Mouse (Mus musculus): Measurements from ENCODE around the gene Slc17a8.
"Not testable (repeated sequence)": the region's sequence is repeated elsewhere in the genome, so short reads cannot be mapped to it uniquely, and the experiment has no call there.

Gene Slc17a8

GRCm38 (mm10) chr10:89621129-89621528, at the start of gene Slc17a8:
Gene Slc17a8 (minus strand): TSS chr10:89621253.
- DNase-seq (ENCODE audit: low read depth, low spot score), result no peak

- not testable (repeated sequence) for DNase-seq (ENCODE audit: low read depth, low spot score)
These were observed 49.3 kb upstream of the Slc17a8 start for GRCm38 (mm10) chr10:89670371-89670770.

DNA sequence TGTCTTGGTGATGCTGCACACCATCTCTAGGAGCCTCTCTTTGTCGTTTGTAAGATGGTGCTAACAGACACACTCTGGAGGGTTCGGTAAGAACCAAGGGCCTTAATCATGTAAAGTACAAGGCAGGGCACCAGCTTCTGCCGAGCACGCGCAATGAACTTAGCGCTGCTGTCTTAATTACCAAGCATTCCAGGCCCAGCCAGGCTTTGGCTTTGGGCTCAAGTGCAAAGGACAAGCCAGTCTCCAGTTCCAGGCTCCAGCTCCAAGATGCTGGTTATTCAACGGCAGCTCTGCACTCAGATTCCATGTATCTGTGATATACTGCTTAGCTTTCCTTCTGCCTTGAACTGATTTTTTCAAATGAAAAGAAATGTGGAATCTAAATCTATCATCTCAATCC, 46.5 kb upstream of the Slc17a8 start:
- DNase-seq (ENCODE audit: low read depth, low spot score), result no peak

- DNase-seq (ENCODE audit: low read depth, low spot score), result no peak
These were observed 44.6 kb upstream of the Slc17a8 start for GRCm38 (mm10) chr10:89665679-89666078.

DNA sequence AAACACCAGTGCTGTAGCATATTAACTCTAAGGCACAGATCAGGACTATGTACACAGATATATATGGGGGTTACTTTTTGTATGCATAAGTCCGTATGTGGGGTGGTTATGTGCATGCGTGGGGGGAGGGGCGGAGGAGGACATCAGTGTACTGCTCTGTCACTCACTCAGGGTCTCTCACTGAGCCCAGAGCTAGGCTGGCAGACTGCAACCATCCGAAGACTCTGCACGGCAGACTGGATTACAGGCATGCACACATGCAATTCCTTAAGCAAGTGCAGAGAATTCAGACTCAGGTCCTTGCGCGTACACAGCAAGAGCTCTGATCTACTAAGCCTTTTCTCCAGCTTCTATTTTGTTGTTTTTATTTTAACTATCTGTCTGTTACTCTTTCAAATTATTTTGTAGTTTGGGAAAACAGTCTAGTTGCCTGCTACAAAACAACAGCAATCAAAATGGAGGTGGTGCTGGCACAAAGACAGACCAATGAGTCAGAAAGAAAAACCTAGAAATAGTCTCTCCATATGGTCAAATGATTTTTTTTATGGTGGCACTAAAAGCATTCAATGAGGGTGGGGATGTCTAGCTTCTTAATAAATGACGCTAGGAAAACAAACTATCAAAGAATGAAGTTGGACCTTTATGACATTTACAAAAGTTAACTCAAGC, 44.1 kb upstream of the Slc17a8 start:
- no peak for DNase-seq (ENCODE audit: low read depth, low spot score)

GRCm38 (mm10) chr10:89656366-89656765, 35.3 kb upstream of the Slc17a8 start:
- DNase-seq (ENCODE audit: low read depth, low spot score), result no peak

GRCm38 (mm10) chr10:89652912-89653311, 31.9 kb upstream of the Slc17a8 start:
- no peak for DNase-seq (ENCODE audit: low read depth, low spot score)

- DNase-seq (ENCODE audit: low read depth, low spot score), result no peak
These were observed 30.6 kb upstream of the Slc17a8 start for GRCm38 (mm10) chr10:89651691-89652090.

DNA sequence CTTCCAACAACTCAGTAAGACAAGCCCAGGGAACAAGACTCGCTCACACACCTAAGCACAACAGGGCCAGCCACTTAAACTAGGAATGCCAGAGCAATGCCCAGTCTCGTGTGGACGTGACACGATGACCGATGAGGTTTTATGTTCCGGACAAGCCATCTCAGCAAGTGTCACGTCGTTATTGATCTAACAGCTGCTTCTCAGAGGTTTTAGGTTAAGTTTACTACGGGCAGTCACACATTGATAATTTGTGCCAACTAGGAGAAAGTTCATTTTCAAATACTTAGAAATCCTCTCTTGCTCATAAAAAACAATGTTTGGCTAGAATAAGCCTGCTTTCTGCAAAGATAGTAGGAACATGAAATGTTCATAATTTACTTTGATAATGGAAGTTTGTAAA, 25.9 kb upstream of the Slc17a8 start:
- DNase-seq (ENCODE audit: low read depth, low spot score), result no peak

DNA sequence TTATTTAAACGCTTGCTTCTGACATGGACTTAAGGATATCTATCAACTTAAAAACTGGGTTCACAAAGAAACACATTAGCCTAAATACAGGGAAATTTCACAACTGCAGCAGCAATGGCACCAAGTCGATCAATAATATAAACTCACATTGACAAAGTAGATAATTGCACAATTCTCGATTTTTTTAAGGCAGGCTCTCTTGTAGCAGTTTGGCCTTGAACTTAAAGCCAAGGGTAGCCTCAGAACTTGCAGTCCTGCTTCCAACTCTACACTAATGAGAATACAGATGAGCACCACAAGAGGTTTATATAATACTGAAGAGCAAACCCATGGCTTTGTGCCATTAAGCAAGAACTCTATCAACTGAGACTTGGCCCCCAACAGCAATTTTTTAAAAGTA, 15.9 kb upstream of the Slc17a8 start:
- DNase-seq (ENCODE audit: low read depth, low spot score), result no peak

DNA sequence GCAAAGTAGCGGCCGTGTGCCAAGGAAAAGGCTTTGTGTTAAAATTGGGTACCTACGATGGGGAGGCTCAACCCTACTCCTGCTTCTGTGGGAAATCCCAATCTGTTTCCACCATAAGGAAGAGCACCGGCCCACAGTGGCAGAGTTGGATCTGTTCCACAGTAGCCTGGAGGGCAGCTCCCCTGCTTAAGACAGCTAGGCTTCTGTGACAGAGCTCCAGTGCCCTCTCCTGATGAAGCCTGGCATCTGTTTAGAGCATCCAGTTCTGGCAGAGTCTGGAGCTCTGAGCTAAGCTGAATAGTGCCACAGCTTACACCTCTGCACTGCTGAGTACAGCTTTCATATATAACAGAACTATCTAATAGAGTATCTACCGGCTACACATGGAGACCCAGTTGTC, 14.0 kb upstream of the Slc17a8 start:
- no peak for DNase-seq (ENCODE audit: low read depth, low spot score)

DNA sequence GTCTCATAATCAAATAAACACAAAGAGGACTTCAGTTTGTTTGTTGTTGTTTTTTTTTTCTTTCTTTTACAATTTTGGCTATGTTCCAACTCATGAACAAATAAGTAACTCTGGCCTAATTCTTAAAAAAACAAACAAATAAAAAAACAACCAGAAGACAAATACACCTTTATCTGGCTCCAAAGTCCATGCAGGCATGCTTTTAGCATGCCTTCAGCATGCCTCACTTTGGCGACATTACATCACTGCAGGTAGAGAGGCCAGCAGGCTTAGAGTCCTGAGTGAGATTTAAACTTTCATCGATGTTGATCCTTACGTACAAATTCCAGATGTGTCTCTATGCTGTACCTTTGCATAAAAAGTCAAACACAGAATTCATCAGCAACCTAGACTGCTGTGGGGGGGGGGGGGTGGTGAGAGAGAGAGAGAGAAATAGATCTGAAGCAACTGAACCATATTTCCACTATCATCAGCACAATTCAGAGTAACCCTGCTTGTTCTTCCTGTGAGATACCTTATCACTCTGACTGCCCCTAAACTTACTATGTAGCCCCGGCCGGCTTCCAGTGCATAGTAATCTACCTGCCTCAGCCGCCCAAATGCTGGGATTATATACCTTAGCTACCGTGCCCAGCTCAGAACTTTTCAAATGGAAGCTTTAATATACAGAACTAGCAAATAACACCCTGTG, 12.8 kb upstream of the Slc17a8 start:
- DNase-seq (ENCODE audit: low read depth, low spot score), result no peak

GRCm38 (mm10) chr10:89633121-89633520, 12.1 kb upstream of the Slc17a8 start:
- DNase-seq (ENCODE audit: low read depth, low spot score), result no peak

GRCm38 (mm10) chr10:89631831-89632230, 10.8 kb upstream of the Slc17a8 start:
- no peak for DNase-seq (ENCODE audit: low read depth, low spot score)

DNA sequence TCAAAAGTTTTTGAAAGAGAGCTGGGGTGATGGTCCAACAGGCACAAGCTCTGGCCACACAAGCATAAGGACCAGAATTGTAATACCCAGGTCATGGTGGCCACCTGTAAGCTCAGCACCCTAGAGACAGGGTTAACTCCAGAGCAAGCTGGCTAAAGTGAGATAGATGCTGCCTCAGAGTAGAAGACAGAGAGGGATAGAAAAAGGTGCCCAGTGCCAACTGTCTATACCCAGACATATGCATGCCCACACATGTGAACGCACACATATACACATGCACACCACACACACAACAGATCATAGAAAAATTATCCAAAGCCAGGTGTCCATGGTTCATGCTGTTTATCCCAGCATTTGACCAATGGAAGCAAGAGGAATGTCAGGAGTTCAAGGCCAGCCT, 9.5 kb upstream of the Slc17a8 start:
- DNase-seq (ENCODE audit: low read depth, low spot score), result no peak

DNA sequence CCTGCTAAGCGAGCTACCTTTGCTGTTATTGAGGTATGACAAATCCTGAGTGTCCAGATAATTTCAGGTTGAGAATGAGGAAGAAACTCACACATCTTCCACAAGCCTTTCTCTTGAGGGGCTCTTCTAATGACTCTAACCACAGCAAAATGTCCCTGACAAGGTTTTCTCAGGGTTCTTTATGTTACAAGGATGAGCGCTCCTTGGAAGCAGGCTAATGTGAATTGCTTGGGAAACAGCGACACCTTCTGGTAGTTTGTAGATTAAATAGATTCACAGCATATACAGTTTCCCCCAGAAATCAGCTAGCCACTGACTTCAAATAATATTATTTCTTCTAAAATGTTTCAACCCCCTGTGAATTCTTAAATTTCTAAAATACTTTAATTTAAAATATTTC, 9.0 kb upstream of the Slc17a8 start:
- peak; percentile 33 for DNase-seq (ENCODE audit: low read depth, low spot score)

DNA sequence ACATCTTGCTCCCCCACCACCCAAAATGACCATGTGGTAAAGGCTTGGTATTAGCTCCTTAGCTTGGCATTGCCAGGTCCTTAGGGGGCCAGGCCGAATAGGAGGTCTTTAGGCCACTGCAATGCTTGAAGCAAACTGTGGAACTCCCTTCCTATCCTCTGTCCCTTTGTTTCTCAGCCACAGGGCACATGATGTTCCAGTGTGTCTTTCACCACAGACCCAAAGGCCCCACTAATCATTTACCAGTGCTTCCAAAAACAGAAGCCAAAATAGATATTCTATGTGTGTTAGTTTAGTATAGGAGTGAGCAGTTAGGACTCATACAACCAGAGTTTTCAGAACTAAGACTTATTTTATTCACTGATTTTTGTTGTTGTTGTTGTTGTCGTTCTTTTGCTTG, 5.7 kb upstream of the Slc17a8 start:
- DNase-seq (ENCODE audit: low read depth, low spot score), result no peak

- DNase-seq (ENCODE audit: low read depth, low spot score), result no peak
These were observed 3.1 kb upstream of the Slc17a8 start for GRCm38 (mm10) chr10:89624196-89624595.

- DNase-seq (ENCODE audit: low read depth, low spot score), result no peak
These were observed 21.7 kb downstream of the Slc17a8 start for GRCm38 (mm10) chr10:89599311-89599710.

- no peak for DNase-seq (ENCODE audit: low read depth, low spot score)
These were observed 23.8 kb downstream of the Slc17a8 start for GRCm38 (mm10) chr10:89597275-89597674.

DNA sequence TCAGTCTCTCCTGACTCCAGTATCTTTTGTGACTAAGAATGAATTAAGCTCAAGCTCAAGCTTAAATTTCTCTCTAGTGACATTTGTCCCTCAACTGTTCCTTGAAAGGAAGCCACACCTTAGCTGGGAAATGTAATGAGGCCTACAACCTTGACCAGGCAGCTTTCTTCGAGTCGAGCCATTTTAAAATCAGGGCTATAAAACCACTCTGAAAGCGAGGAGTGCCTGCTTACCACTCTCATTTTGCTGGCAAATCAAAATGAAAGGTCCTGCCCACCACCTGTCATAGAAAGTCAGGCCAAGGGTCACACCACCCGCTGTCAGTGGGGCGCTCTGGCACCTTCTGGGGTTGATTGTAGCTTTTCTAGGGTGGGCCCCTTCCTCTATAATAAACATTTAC, 25.1 kb downstream of the Slc17a8 start:
- no peak for DNase-seq (ENCODE audit: low read depth, low spot score)

DNA sequence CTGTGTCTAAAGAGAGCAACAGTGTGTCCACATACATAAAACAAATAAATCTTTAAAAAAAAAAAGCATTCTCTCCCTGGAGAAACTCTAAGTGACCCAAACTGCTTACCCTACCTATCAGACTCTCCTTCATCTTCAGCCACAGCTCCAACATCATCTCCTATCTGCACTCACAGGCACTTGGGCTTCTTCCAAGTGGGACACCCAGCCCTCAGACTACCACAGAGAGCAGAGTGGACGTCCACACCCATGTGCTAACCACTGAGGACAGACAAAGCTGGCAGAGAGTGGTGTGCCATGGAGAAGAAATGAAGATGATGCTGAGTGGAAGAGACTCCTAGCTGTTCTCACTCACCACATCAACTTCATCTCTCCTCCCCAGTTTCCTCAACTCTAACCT, 25.5 kb downstream of the Slc17a8 start:
- DNase-seq (ENCODE audit: low read depth, low spot score), result no peak

- no peak for DNase-seq (ENCODE audit: low read depth, low spot score)
These were observed 26.7 kb downstream of the Slc17a8 start for GRCm38 (mm10) chr10:89594309-89594708.
